Comparison of ENCODE assay signal across 11 mouse cellular contexts in the genomic region with DNA sequence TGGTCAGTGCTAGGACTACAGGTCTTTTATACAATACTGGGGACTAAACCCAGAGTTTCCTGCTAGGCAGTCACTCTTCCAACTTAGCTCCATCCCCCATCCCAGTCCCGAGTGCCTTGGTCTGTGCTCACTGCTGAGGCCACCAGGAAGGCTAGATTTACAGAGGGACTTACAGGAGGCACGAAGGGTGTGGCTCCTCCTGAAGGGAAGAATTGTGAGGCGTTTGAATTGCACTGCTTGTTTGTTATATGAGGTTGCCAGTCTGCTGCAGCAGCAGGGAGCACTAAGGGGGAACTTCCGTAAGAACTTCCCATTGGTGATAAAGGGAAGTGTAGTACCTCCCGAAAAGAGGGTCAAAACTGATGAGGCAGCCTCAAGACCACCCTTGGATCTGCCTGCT. TPM values are rescaled to one million over a fixed set of nuclear protein-coding genes. Genes with fewer than 3 reads are reported as not detected.
DNase-seq lines count a peak whose midpoint lies in the region; ATAC-seq and TF ChIP-seq lines count a peak whose summit lies in the region.
"Had no signal": no experiment of that assay in that cellular context is flagged by ENCODE, and none has a peak within 500 bp of the region (broad histone marks: within the 10 kb centered on the region; RNA-seq: fewer than 3 reads in every experiment).

No protein-coding gene starts in this region.

- H3K4me2 ChIP-seq in lung, embryonic 16.5 days (ENCODE audit: low read depth, low read length) = peak overlapping the region; percentile 14; the same call in 1 of the 2 replicates
- no peak overlapping the region for H3K4me2 ChIP-seq in forebrain, embryonic 14.5 days (ENCODE audit: low read length)
- peak overlapping the region; percentile 28 for H3K4me2 ChIP-seq in myocyte (ENCODE audit: low read depth)

- DNase-seq in heart, embryonic 10.5 days (ENCODE audit: low spot score) = no peak
- no peak for DNase-seq in heart, adult 11 months
- no peak for DNase-seq in lung, postnatal 36 days
- no peak for DNase-seq in forebrain, embryonic 14.5 days (ENCODE audit: low spot score)
- no peak for DNase-seq in kidney, postnatal 25 days
- DNase-seq in spleen, postnatal 36 days (ENCODE audit: low spot score in 2 of 2) = no peak

- TF ChIP-seq POLR2A in myocyte (IDR thresholded peaks at IDR 0.05; ENCODE audit: insufficient read length, low read depth) = no peak

- no peak overlapping the region for H3ac ChIP-seq in myocyte (ENCODE audit: control insufficient read depth, insufficient read length)

- peak overlapping the region; percentile 90 for H3K27ac ChIP-seq in heart, embryonic 10.5 days
- peak overlapping the region; percentile 79 for H3K27ac ChIP-seq in lung, embryonic 16.5 days (ENCODE audit: low read length)
- H3K27ac ChIP-seq in forebrain, embryonic 14.5 days (ENCODE audit: low read depth, low read length) = no peak overlapping the region
- H3K27ac ChIP-seq: macrophage had no signal

- H3K79me2 ChIP-seq in myocyte (ENCODE audit: control insufficient read depth, insufficient read depth) = peaks cover 2% of the 10 kb centered on the region

- H3K9ac ChIP-seq in lung, embryonic 16.5 days (ENCODE audit: low read length) = peak overlapping the region; percentile 13; the same call in 1 of the 2 replicates
- H3K9ac ChIP-seq in forebrain, embryonic 14.5 days (ENCODE audit: low read length) = peak overlapping the region; percentile 26; the same call in 1 of the 2 replicates

- H3K9me3 ChIP-seq in heart, embryonic 10.5 days = peaks cover 6% of the 10 kb centered on the region
- peaks cover 6% of the 10 kb centered on the region for H3K9me3 ChIP-seq in lung, embryonic 16.5 days (ENCODE audit: control insufficient read depth, low read length)
- H3K9me3 ChIP-seq in forebrain, embryonic 14.5 days (replicated peaks; ENCODE audit: control insufficient read depth, low read length) = peaks cover 2% of the 10 kb centered on the region; the same call in 1 of the 2 replicates

- peaks cover 18% of the 10 kb centered on the region for H3K27me3 ChIP-seq in heart, embryonic 10.5 days (ENCODE audit: insufficient read depth, poor library complexity, severe bottlenecking)
- peaks cover 11% of the 10 kb centered on the region for H3K27me3 ChIP-seq in lung, embryonic 16.5 days (ENCODE audit: control insufficient read depth, insufficient read depth, low read depth, low read length)
- peaks cover 17% of the 10 kb centered on the region for H3K27me3 ChIP-seq in forebrain, embryonic 14.5 days (replicated peaks; ENCODE audit: control insufficient read depth, insufficient read depth, low read length)
- H3K27me3 ChIP-seq in myocyte (ENCODE audit: control insufficient read depth, insufficient read depth, insufficient read length) = no peaks in the 10 kb centered on the region

- 25% methylated on average over 5 of the region's 5 CpGs for WGBS in heart, embryonic 10.5 days
- WGBS in lung, embryonic 16.5 days = 24% methylated on average over 5 of the region's 5 CpGs
- WGBS in forebrain, embryonic 14.5 days = 16% methylated on average over 5 of the region's 5 CpGs

- peak overlapping the region; percentile 19; the same call in 1 of the 2 replicates for H3K4me3 ChIP-seq in heart, embryonic 10.5 days
- H3K4me3 ChIP-seq in lung, embryonic 16.5 days (ENCODE audit: low read length) = no peak overlapping the region
- H3K4me3 ChIP-seq in forebrain, embryonic 14.5 days (ENCODE audit: low read depth, low read length) = no peak overlapping the region
- no peak overlapping the region for H3K4me3 ChIP-seq in myocyte
- H3K4me3 ChIP-seq: erythroblast, embryonic 14.5 days had no signal

- H3K4me1 ChIP-seq in heart, embryonic 10.5 days = peaks cover 53% of the 10 kb centered on the region
- H3K4me1 ChIP-seq in lung, embryonic 16.5 days (replicated peaks; ENCODE audit: control insufficient read depth, insufficient read depth, low read length) = peaks cover 19% of the 10 kb centered on the region
- H3K4me1 ChIP-seq in forebrain, embryonic 14.5 days (ENCODE audit: control insufficient read depth, insufficient read depth, low read length) = peaks cover 20% of the 10 kb centered on the region

- ATAC-seq in lung, embryonic 16.5 days (ENCODE audit: low read depth) = 0 out of 2 replicates have a peak, but pooled peaks have one; percentile 1
- ATAC-seq in forebrain, embryonic 14.5 days = no peak
- ATAC-seq: activated CD4-positive, CD25-positive, alpha-beta regulatory T cell, adult 4 months had no signal

- peaks cover 67% of the 10 kb centered on the region for H3K36me3 ChIP-seq in heart, embryonic 10.5 days
- peaks cover 21% of the 10 kb centered on the region for H3K36me3 ChIP-seq in lung, embryonic 16.5 days (ENCODE audit: control insufficient read depth, insufficient read depth, low read length)
- H3K36me3 ChIP-seq in forebrain, embryonic 14.5 days (ENCODE audit: control insufficient read depth, insufficient read depth, low read length) = 0 out of 2 replicates have a peak, but pooled peaks cover 5% of the 10 kb centered on the region
- H3K36me3 ChIP-seq in myocyte (ENCODE audit: control insufficient read depth, insufficient read depth) = no peaks in the 10 kb centered on the region

TF ChIP-seq in myocyte, 11 proteins besides CTCF, POLR2A, EP300 and RAD21:
- TF ChIP-seq MYOG (IDR thresholded peaks at IDR 0.05; ENCODE audit: control insufficient read depth in 1 of 3, insufficient read depth in 1 of 3, insufficient read length in 2 of 3, low read depth in 2 of 3) (no peak), USF1 (IDR thresholded peaks at IDR 0.05; ENCODE audit: low read depth) (no peak), TCF12 (IDR thresholded peaks at IDR 0.05; ENCODE audit: insufficient read depth, poor library complexity, severe bottlenecking) (no peak)

RNA-seq across cellular contexts. Expression of gene Dact3, which starts 5.5 kb away (rescaled TPM):
- polyA plus RNA-seq in heart, embryonic 10.5 days (2016; fragmentation: Nextera tagmentation; extraction: Ambion mirVana) = 5.0 and 7.2 TPM in 2 replicates
- polyA plus RNA-seq in lung, embryonic 16.5 days (2015; fragmentation: Nextera tagmentation; extraction: Ambion mirVana) = 2.1 and 2.2 TPM in 2 replicates
- polyA plus RNA-seq in forebrain, embryonic 14.5 days (2014; fragmentation: Nextera tagmentation; extraction: Ambion mirVana) = 3.5 and 4.4 TPM in 2 replicates
- polyA plus RNA-seq in myocyte (2012; fragmentation: generic; extraction: Trizol) = 10.0 TPM
- polyA plus RNA-seq: activated CD4-positive, CD25-positive, alpha-beta regulatory T cell, adult 4 months had no signal

RNA-seq across cellular contexts. Expression of gene Gng8, which starts 11.0 kb away (rescaled TPM):
- polyA plus RNA-seq in heart, embryonic 10.5 days (2016; fragmentation: Nextera tagmentation; extraction: Ambion mirVana) = 3.0 and 6.3 TPM in 2 replicates
- polyA plus RNA-seq in lung, embryonic 16.5 days (2015; fragmentation: Nextera tagmentation; extraction: Ambion mirVana) = 12.9 and 13.0 TPM in 2 replicates
- polyA plus RNA-seq in forebrain, embryonic 14.5 days (2014; fragmentation: Nextera tagmentation; extraction: Ambion mirVana) = 9.8 and 11.0 TPM in 2 replicates
- polyA plus RNA-seq in myocyte (2012; fragmentation: generic; extraction: Trizol) = 3.8 TPM
- polyA plus RNA-seq: activated CD4-positive, CD25-positive, alpha-beta regulatory T cell, adult 4 months; erythroblast, embryonic 14.5 days; macrophage had no signal

RNA-seq across cellular contexts. Expression of gene Ptgir, which starts 25.7 kb away (rescaled TPM):
- 0.15 and 0.51 TPM in 2 replicates for polyA plus RNA-seq in heart, embryonic 10.5 days (2016; fragmentation: Nextera tagmentation; extraction: Ambion mirVana)
- 2.6 and 2.8 TPM in 2 replicates for polyA plus RNA-seq in lung, embryonic 16.5 days (2015; fragmentation: Nextera tagmentation; extraction: Ambion mirVana)
- 0.12 and 0.22 TPM in 2 replicates for polyA plus RNA-seq in forebrain, embryonic 14.5 days (2014; fragmentation: Nextera tagmentation; extraction: Ambion mirVana)
- polyA plus RNA-seq in myocyte (2012; fragmentation: generic; extraction: Trizol) = 2.6 TPM

RNA-seq across cellular contexts. Expression of gene Prkd2, which starts 37.9 kb away (rescaled TPM):
- polyA plus RNA-seq in heart, embryonic 10.5 days (2016; fragmentation: Nextera tagmentation; extraction: Ambion mirVana) = 8.9 and 9.4 TPM in 2 replicates
- 21.7 and 23.3 TPM in 2 replicates for polyA plus RNA-seq in lung, embryonic 16.5 days (2015; fragmentation: Nextera tagmentation; extraction: Ambion mirVana)
- polyA plus RNA-seq in forebrain, embryonic 14.5 days (2014; fragmentation: Nextera tagmentation; extraction: Ambion mirVana) = 4.5 and 6.7 TPM in 2 replicates
- polyA plus RNA-seq in myocyte (2012; fragmentation: generic; extraction: Trizol) = 4.7 TPM

RNA-seq across cellular contexts. Expression of gene Calm3, which starts 43.3 kb away (rescaled TPM):
- 114 and 117 TPM in 2 replicates for polyA plus RNA-seq in heart, embryonic 10.5 days (2016; fragmentation: Nextera tagmentation; extraction: Ambion mirVana)
- 116 and 118 TPM in 2 replicates for polyA plus RNA-seq in lung, embryonic 16.5 days (2015; fragmentation: Nextera tagmentation; extraction: Ambion mirVana)
- polyA plus RNA-seq in forebrain, embryonic 14.5 days (2014; fragmentation: Nextera tagmentation; extraction: Ambion mirVana) = 473 and 491 TPM in 2 replicates
- polyA plus RNA-seq in myocyte (2012; fragmentation: generic; extraction: Trizol) = 336 TPM
